Mouse (Mus musculus) heart, embryonic 11.5 days (tissue): ENCODE measurements around the gene Bcl2a1c. TPM values are rescaled to one million over a fixed set of nuclear protein-coding genes. Genes with fewer than 3 reads are reported as not detected.
"Not testable (repeated sequence)": the region's sequence is repeated elsewhere in the genome, so short reads cannot be mapped to it uniquely, and the experiment has no call there.

Experiments used
- ATAC-seq: fragments of 200-750 bp; cut with Nextera tagmentation; replicated peaks from 2 replicates; pipeline ENCODE4 v1.8.0; 2017; ENCODE audit warnings: moderate library complexity; ENCODE audit not compliant: insufficient number of reproducible peaks, low FRiP score, low TSS enrichment
- H3K27ac ChIP-seq: fragments of 300-500 bp; sonication (generic); 2 replicates; pipeline ENCODE4 v1.5.1; 2014; ENCODE audit warnings: mild to moderate bottlenecking, low read depth, low read length
- H3K27me3 ChIP-seq: fragments of 300-500 bp; sonication (generic); 2 replicates; pipeline ENCODE4 v1.6.1; 2014; ENCODE audit warnings: mild to moderate bottlenecking, low read length, mixed read lengths; ENCODE audit not compliant: control insufficient read depth, insufficient read depth
- H3K36me3 ChIP-seq: fragments of 300-500 bp; sonication (generic); 2 replicates; pipeline ENCODE4 v1.6.1; 2014; ENCODE audit warnings: mild to moderate bottlenecking, low read length, moderate library complexity, mixed read lengths; ENCODE audit not compliant: control insufficient read depth, insufficient read depth
- H3K4me1 ChIP-seq: fragments of 300-500 bp; sonication (generic); 2 replicates; pipeline ENCODE4 v1.6.1; 2014; ENCODE audit warnings: low read length; ENCODE audit not compliant: control insufficient read depth, insufficient read depth
- H3K4me2 ChIP-seq: fragments of 300-500 bp; sonication (generic); 2 replicates; pipeline ENCODE4 v1.6.1; 2014; ENCODE audit warnings: mild to moderate bottlenecking, moderate library complexity
- H3K4me3 ChIP-seq: fragments of 300-500 bp; sonication (generic); 2 replicates; pipeline ENCODE4 v1.5.1; 2014; ENCODE audit warnings: low read depth, low read length
- H3K9ac ChIP-seq: fragments of 300-500 bp; sonication (generic); 2 replicates; pipeline ENCODE4 v1.6.1; 2014; ENCODE audit warnings: mild to moderate bottlenecking, low read depth, low read length, moderate library complexity
- H3K9me3 ChIP-seq: fragments of 300-500 bp; sonication (generic); replicated peaks from 2 replicates; pipeline ENCODE4 v1.6.1; 2016; ENCODE audit warnings: low read length; ENCODE audit not compliant: control insufficient read depth
- WGBS: fragments of 180-500 bp; shearing (Covaris S2); extraction: QIAGEN DNeasy Blood & Tissue Kit; methylation state at CpG from one replicate; pipeline ENCODE4 v1.1.7; 2014; ENCODE audit not compliant: insufficient replicate concordance; 5-methylcytosine and 5-hydroxymethylcytosine counted together
- polyA plus RNA-seq: library from polyadenylated mRNA; unstranded; fragments of >200 nt; fragmentation: Nextera tagmentation; extraction: Ambion mirVana; gene quantifications from 2 replicates; pipeline ENCODE4 v1.2.1, GENCODE M21; 2014

Bcl2a1c gene
- not detected in 2 replicates for polyA plus RNA-seq

DNA sequence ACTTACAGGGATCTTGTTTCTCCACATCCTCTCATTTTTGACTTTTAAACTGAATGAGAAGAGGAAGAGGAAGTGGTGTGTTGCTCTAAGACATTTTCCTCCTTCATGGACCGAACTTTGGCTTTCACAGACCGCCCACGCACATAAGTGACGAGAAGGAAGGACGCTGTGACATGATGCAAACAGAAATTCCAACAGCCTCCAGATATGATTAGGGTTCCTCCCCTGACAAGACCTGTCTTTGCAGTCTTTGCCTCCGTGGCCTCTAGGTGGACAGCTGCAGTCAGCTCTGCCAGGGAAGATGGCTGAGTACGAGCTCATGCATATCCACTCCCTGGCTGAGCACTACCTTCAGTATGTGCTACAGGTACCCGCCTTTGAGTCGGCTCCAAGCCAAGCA lies at the start of gene Bcl2a1c:
TSS of gene Bcl2a1c (plus strand) at position 281 of the 400 bp plus-strand sequence.
- H3K36me3 ChIP-seq, H3K27me3 ChIP-seq, H3K9me3 ChIP-seq, H3K4me2 ChIP-seq, H3K9ac ChIP-seq, H3K4me1 ChIP-seq, ATAC-seq, H3K27ac ChIP-seq, H3K4me3 ChIP-seq: not testable (repeated sequence)
- 56% methylated on average over 9 of the region's 9 CpGs for WGBS

DNA sequence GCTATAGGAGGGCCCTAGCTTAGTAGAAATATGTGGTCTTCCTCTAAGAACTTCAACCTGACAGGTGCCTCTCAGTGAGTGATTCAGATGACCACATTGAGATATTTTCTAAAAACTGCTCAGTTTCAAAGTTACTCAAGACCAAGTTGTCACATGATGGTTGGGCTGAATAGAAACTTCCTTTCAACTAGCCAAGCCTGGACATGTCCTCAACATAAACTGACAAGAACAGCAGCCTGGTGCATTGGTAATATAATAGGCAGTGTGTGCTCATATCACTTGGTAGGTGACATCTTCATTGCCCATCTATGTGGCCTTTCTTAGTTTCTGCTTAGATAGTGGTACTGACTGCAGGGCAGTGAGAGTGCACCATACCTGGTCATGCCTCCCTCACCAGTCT lies 24.0 kb upstream of the Bcl2a1c start:
- H3K4me1 ChIP-seq, H3K4me2 ChIP-seq, H3K27ac ChIP-seq, H3K9me3 ChIP-seq, H3K27me3 ChIP-seq, H3K4me3 ChIP-seq, ATAC-seq, H3K9ac ChIP-seq, H3K36me3 ChIP-seq: not testable (repeated sequence)

DNA sequence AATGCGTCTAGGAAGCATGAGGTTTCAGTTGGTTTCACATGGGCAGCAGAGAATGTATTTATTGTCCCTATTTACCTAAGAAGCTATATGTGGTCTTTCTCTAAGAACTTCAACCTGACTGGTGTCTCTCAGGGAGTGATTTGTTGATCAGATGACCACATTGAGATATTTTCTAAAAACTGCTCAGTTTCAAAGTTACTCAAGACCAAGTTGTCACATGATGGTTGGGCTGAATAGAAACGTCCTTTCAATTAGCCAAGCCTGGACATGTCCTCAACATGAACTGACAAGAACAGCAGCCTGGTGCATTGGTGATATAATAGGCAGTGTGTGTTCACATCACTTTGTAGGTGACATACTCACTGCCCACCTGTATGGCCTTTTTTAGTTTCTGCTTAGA lies 18.2 kb upstream of the Bcl2a1c start:
- not testable (repeated sequence) for H3K4me3 ChIP-seq, ATAC-seq, H3K4me2 ChIP-seq, H3K27me3 ChIP-seq, H3K9me3 ChIP-seq, H3K4me1 ChIP-seq, H3K9ac ChIP-seq, H3K27ac ChIP-seq, H3K36me3 ChIP-seq
- WGBS, result 65% methylated on average over 2 of the region's 2 CpGs

DNA sequence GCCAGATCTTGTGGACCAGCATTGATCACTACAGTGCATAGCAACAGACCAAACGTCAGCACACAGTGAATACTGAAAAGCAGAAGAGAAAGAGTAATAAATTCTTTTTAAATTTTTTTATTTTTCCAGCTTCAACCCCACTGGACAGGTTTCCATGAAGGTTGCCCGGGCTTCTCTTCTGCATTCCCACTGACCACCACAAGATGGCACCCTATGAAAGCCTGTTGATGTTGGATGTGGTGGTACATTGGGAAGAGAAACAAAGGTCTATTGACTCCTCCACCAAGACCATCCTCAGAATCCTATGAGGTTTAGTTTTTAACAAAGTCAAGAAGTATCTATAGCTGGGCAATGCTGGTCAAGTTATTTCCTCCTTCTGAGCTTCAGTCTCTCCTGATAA lies 11.9 kb upstream of the Bcl2a1c start:
- Histone ChIP-seq H3K27me3 (no peaks in the 10 kb centered on the region), H3K4me3 (no peak overlapping the region), H3K9me3 (no peaks in the 10 kb centered on the region), H3K4me2 (no peak overlapping the region), H3K36me3 (no peaks in the 10 kb centered on the region), H3K4me1 (no peaks in the 10 kb centered on the region), H3K9ac (no peak overlapping the region), H3K27ac (no peak overlapping the region)
- WGBS, result 10% methylated on average over 2 of the region's 2 CpGs
- ATAC-seq, result no peak

DNA sequence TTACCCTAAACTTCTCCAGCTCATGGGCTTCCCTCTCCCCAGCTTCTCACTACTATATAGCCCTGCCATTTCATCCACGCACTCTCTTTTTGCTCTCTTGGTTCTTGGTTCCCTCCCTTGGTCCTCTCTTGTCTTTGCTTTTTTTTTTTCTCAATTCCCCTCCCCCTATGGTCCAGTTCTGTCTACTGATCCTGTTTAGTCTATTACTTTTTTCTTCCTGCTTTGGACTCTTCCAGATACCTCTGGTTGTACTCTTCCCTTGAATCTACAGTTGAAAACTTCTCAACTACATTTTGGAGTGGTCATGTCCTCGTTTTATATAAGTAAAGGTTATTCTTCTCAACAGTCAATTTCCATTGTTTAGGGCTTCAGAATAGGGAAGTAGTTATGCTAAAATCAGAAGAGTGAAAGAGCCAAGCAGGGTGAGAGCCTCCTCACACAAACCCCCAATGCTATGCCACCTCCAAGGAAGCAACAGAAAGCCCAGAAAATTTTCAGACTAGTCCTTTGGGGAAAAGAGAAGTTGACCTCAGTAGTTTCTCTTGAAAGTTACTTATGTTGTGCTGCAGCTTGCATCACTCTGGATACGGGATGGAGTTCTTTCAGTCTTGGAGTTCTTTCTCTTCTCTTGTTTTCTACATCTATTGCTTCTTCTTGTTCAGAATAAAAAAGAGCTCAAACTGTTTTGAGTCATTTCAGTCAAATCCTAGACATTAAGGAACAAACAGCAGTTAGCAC lies 3.8 kb upstream of the Bcl2a1c start:
- WGBS, result 54% methylated on average over 3 of the region's 3 CpGs
- H3K27ac ChIP-seq, result no peak overlapping the region
- no peak overlapping the region for H3K9ac ChIP-seq
- ATAC-seq, result no peak
- H3K9me3 ChIP-seq, result no peaks in the 10 kb centered on the region
- H3K27me3 ChIP-seq, result no peaks in the 10 kb centered on the region
- H3K4me2 ChIP-seq, result no peak overlapping the region
- no peaks in the 10 kb centered on the region for H3K4me1 ChIP-seq
- H3K36me3 ChIP-seq, result no peaks in the 10 kb centered on the region
- no peak overlapping the region for H3K4me3 ChIP-seq

DNA sequence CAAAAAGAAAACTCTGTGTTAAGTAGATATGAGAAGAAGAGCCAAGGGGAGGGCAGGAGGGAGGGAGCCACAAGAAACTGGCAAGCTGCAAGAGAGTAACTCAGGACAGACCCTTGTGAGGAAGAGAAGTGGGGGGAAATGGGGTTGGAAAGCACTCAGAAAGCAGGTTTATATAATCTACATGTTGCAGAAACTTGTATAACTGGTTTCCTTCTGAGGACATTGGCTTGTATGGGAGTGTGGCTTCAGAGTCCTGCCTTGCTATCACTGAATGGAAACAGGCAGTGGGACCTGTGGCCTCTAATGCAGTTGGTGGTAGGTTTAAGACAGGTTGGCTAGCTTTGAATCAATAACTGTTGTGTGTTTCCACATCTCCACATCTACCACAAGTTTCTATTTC lies 1.6 kb upstream of the Bcl2a1c start:
- not testable (repeated sequence) for H3K4me2 ChIP-seq, H3K9me3 ChIP-seq, H3K9ac ChIP-seq, H3K4me3 ChIP-seq, H3K27me3 ChIP-seq, H3K27ac ChIP-seq, ATAC-seq, H3K36me3 ChIP-seq, H3K4me1 ChIP-seq

DNA sequence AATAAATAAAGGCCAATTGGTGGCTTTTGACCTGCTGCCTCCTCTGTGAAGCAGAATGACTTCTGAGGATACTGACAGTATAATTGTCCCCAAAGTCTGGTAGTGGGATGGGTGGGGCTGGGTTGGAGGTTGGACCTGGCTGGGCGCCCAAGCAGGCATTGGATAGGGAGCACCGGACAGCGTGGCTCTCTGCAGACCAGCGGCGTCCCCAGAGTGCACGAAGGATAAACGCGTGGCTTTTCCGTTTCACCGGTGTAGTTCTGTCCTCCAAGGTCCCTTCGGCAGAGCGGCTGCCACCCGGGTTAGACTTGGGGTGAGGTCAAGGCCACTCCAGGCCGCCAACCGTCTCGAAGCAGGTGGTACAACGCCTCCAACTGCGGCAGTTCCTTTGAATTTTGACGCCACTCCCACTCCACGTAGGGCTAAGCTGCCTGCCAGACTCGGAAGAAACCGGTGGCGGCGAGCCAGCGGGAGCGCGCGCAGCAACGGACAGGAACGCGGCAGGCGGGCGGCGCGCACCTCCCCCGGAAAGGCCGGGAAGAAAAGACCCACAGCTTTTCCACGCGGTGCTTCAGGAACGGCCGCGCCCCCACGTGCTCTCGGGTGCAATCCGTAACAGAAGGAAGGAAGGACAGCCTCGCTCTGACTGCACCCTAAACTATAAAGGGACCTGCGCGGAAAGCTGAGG lies 38.0 kb downstream of the Bcl2a1c start:
- H3K4me2 ChIP-seq, result peak overlapping the region; percentile 86
- H3K4me3 ChIP-seq, result peak overlapping the region; percentile 51
- no peaks in the 10 kb centered on the region for H3K27me3 ChIP-seq
- no peak overlapping the region for H3K27ac ChIP-seq
- H3K4me1 ChIP-seq, result no peaks in the 10 kb centered on the region
- peak overlapping the region; percentile 75 for H3K9ac ChIP-seq
- WGBS, result under 1% methylated on average over 48 of the region's 48 CpGs
- H3K36me3 ChIP-seq, result no peaks in the 10 kb centered on the region
- peak; percentile 49; the same call in 1 of the 2 replicates for ATAC-seq
- H3K9me3 ChIP-seq, result no peaks in the 10 kb centered on the region

DNA sequence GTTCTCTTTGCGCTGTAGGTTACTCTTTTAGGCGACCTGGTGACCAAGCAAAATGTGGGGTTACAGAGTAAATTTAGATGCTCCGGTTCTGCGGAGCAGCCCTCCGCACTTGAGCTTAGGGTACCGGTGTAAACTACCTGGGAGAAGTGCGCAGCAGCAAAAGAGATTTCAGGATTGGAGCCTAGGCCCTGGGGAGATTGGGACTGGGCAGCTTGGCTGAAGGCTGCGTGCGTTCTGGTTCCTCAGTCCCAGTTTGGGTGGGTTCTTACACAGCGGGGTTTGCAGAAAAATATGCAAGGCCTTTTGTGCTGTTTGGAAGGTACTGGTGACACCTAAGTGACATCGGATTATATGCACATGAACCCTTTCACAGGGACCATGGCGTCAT lies 38.5 kb downstream of the Bcl2a1c start:
- WGBS, result 10% methylated on average over 12 of the region's 12 CpGs
- Histone ChIP-seq H3K27ac (no peak overlapping the region), H3K4me3 (peak overlapping the region; percentile 51), H3K9me3 (no peaks in the 10 kb centered on the region), H3K4me2 (peak overlapping the region; percentile 86), H3K27me3 (no peaks in the 10 kb centered on the region), H3K36me3 (no peaks in the 10 kb centered on the region), H3K4me1 (no peaks in the 10 kb centered on the region), H3K9ac (peak overlapping the region; percentile 75)
- ATAC-seq, result 0 out of 2 replicates have a peak, but pooled peaks have one; percentile 9

DNA sequence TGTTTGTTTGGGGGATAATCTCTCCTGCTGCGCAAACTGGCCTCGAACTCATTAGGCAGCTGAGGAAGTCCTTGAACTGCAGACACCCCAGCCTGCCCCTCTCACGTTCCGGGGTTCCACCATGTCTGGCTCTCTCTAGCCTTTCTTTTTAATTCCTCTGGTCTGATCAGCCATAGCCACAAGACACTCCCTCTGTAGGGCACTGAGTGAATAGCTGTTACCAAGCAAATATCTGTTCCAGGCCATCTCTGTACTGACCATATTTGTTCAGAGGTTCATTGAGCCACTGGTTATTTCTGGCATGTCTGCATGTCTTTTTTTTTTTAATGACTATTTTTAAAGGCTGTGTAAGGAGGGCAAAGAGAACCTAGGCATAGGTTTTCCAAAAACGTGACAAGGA lies 39.5 kb downstream of the Bcl2a1c start:
- not testable (repeated sequence) for ATAC-seq, H3K27me3 ChIP-seq, H3K4me3 ChIP-seq, H3K9ac ChIP-seq, H3K4me1 ChIP-seq, H3K9me3 ChIP-seq, H3K4me2 ChIP-seq, H3K27ac ChIP-seq, H3K36me3 ChIP-seq
- WGBS, result 56% methylated on average over 5 of the region's 5 CpGs
